Mouse (Mus musculus) inflammation-experienced regulatory T-cells, adult 6 months (primary cell): ENCODE data around the gene Smad6. TPM values are rescaled to one million over a fixed set of nuclear protein-coding genes. Genes with fewer than 3 reads are reported as not detected.

ENCODE experiments used
- ATAC-seq: one replicate; pipeline ENCODE4 v1.8.0; 2017
- polyA plus RNA-seq, 3 experiments: library from polyadenylated mRNA; unstranded; fragments of 100-300 nt; shearing (Covaris generic); gene quantifications; one replicate each; pipeline ENCODE4 v1.2.1; 2017

Gene Smad6
- polyA plus RNA-seq, 3 experiments from 2014 or later = not detected

- no peak for ATAC-seq
Observed at GRCm38 (mm10) chr9:63909618-63910017, 112.2 kb downstream of the Smad6 start.

- ATAC-seq = no peak
Observed at GRCm38 (mm10) chr9:63904543-63904942, 117.3 kb downstream of the Smad6 start.

Other genes starting within 250 kb of the Smad6 start
- not detected for gene Lctl, start 95.1 kb upstream of the Smad6 start, polyA plus RNA-seq
- gene Zwilch, start 151.0 kb upstream of the Smad6 start, polyA plus RNA-seq = 10 to 100 TPM in 1 of 3 experiments, 1 to 10 TPM in 2; 4.2 to 12.4 (median 5.0) TPM
- 1,000 to 10,000 TPM; 2,319 to 3,701 (median 3,342) TPM for gene Rpl4, start 151.3 kb upstream of the Smad6 start, polyA plus RNA-seq
- 10 to 100 TPM; 55.9 to 72.3 (median 57.0) TPM for gene Snapc5, start 157.2 kb upstream of the Smad6 start, polyA plus RNA-seq
- 10 to 100 TPM in 2 of 3 experiments, 1 to 10 TPM in 1; 6.5 to 12.9 (median 12.1) TPM for gene Uchl4, start 213.1 kb upstream of the Smad6 start, polyA plus RNA-seq
- gene Map2k1, start 231.6 kb upstream of the Smad6 start, polyA plus RNA-seq = 10 to 100 TPM; 24.0 to 24.2 (median 24.1) TPM